Mouse (Mus musculus) liver, embryonic 14.5 days (tissue): Measurements from ENCODE around the gene Ddah1. TPM values are rescaled to one million over a fixed set of nuclear protein-coding genes. Genes with fewer than 3 reads are reported as not detected.
A peak's percentile ranks its signal among the peaks of the same experiment; 100 is the strongest.

ENCODE experiments used
- ATAC-seq: fragments of 200-750 bp; cut with Nextera tagmentation; 2 replicates; pipeline ENCODE4 v1.8.0; 2017; ENCODE audit warnings: moderate number of reproducible peaks, mild to moderate bottlenecking, moderate library complexity; ENCODE audit not compliant: insufficient read depth
- DNase-seq, 3 experiments: peaks; one replicate each; pipeline ENCODE4 v3.0.0-alpha.2; 2012 to 2013; ENCODE audit warnings: low read depth in 3 of 3, low spot score in 3 of 3
- H3K27ac ChIP-seq: fragments of 300-500 bp; sonication (generic); 2 replicates; pipeline ENCODE4 v1.5.1; 2014; ENCODE audit warnings: moderate library complexity, mild to moderate bottlenecking, control low read depth, inconsistent platforms
- H3K27me3 ChIP-seq: fragments of 300-500 bp; sonication (generic); 2 replicates; pipeline ENCODE4 v1.6.1; 2014; ENCODE audit warnings: mild to moderate bottlenecking, low read length, moderate library complexity; ENCODE audit not compliant: control insufficient read depth, insufficient read depth
- H3K36me3 ChIP-seq: fragments of 300-500 bp; sonication (generic); replicated peaks from 2 replicates; pipeline ENCODE4 v1.6.1; 2014; ENCODE audit warnings: low read depth; ENCODE audit not compliant: control insufficient read depth, insufficient read depth
- H3K4me1 ChIP-seq, 2 experiments: fragments of 200-500 bp in 1 of 2; fragments of 300-500 bp in 1 of 2; sonication (generic) in 1 of 2; replicated peaks; 2 replicates each; pipeline ENCODE4 v1.6.1; 2012 to 2014; ENCODE audit warnings: antibody characterized with exemption in 1 of 2, inconsistent platforms in 1 of 2, low read length in 1 of 2; ENCODE audit not compliant: control insufficient read depth in 2 of 2, insufficient read depth in 2 of 2
- H3K4me2 ChIP-seq: fragments of 300-500 bp; sonication (generic); 2 replicates; pipeline ENCODE4 v1.6.1; 2014; ENCODE audit warnings: low read depth, mild to moderate bottlenecking, control low read depth, moderate library complexity
- H3K4me3 ChIP-seq, 2 experiments: fragments of 200-500 bp in 1 of 2; fragments of 300-500 bp in 1 of 2; sonication (generic) in 1 of 2; 2 replicates each; pipeline ENCODE4 v1.5.1; 2012 to 2014; ENCODE audit warnings: low read depth in 2 of 2, low read length in 2 of 2, mild to moderate bottlenecking in 2 of 2, control low read depth in 1 of 2, inconsistent platforms in 1 of 2, moderate library complexity in 1 of 2; ENCODE audit not compliant: insufficient read depth in 1 of 2
- H3K9ac ChIP-seq: fragments of 300-500 bp; sonication (generic); replicated peaks from 2 replicates; pipeline ENCODE4 v1.6.1; 2014; ENCODE audit warnings: mild to moderate bottlenecking, control low read depth, moderate library complexity
- H3K9me3 ChIP-seq: fragments of 300-500 bp; sonication (generic); 2 replicates; pipeline ENCODE4 v1.6.1; 2016; ENCODE audit warnings: low read length, mixed read lengths; ENCODE audit not compliant: control insufficient read depth
- CTCF ChIP-seq: IDR thresholded peaks from 2 replicates; pipeline ENCODE4 v1.5.1; 2016; ENCODE audit warnings: antibody characterized with exemption, low read depth, control low read depth
- EP300 ChIP-seq: IDR thresholded peaks from 2 replicates; pipeline ENCODE4 v1.6.1; 2016; ENCODE audit warnings: antibody characterized with exemption, low read depth
- WGBS: fragments of 180-500 bp; shearing (Covaris S2); extraction: QIAGEN DNeasy Blood & Tissue Kit; methylation state at CpG from one replicate; pipeline ENCODE4 v1.1.7; 2014; ENCODE audit not compliant: insufficient replicate concordance; 5-methylcytosine and 5-hydroxymethylcytosine counted together
- polyA plus RNA-seq, 2 experiments: library from polyadenylated mRNA; depleted of rRNA in 1 of 2; stranded (reverse) in 1 of 2; unstranded in 1 of 2; fragments of >200 nt; fragmentation: Nextera tagmentation in 1 of 2; extraction: Ambion mirVana in 1 of 2; gene quantifications; 2 replicates each; pipeline versions ENCODE4 v1.2.1 to v1.2.3; 2012 to 2014

The Ddah1 gene
- polyA plus RNA-seq, 2 experiments: 15.6 to 32.1 TPM

GRCm38 (mm10) chr3:145941971-145942370 is 183.5 kb downstream of the Ddah1 start:
- no peaks in the 10 kb centered on the region for H3K9me3 ChIP-seq
- DNase-seq (peak; percentile 62 to 66 (median 66)), ATAC-seq (no peak)
- H3K4me3 ChIP-seq: no peak overlapping the region
- no peak overlapping the region for H3K9ac ChIP-seq
- no peak overlapping the region for H3K4me2 ChIP-seq
- no peaks in the 10 kb centered on the region for H3K27me3 ChIP-seq
- peaks cover 11 to 23% of the 10 kb centered on the region in 2 experiments for H3K4me1 ChIP-seq
- WGBS: under 1% methylated on average over 3 of the region's 3 CpGs
- TF ChIP-seq CTCF: peak; percentile 92
- no peak for TF ChIP-seq EP300
- peaks cover 9% of the 10 kb centered on the region for H3K36me3 ChIP-seq
- H3K27ac ChIP-seq: no peak overlapping the region

Other genes starting within 250 kb of the Ddah1 start
- gene Znhit6, start 182.5 kb upstream of the Ddah1 start, polyA plus RNA-seq (2012; rRNA removed): 3.7 and 8.5 TPM in 2 replicates
- gene Znhit6, start 182.5 kb upstream of the Ddah1 start, polyA plus RNA-seq (2014; fragmentation: Nextera tagmentation; extraction: Ambion mirVana): 14.0 and 14.1 TPM in 2 replicates
- 2.8 and 3.0 TPM in 2 replicates for gene Ccn1, start 108.7 kb upstream of the Ddah1 start, polyA plus RNA-seq (2012; rRNA removed)
- 3.2 and 4.3 TPM in 2 replicates for gene Ccn1, start 108.7 kb upstream of the Ddah1 start, polyA plus RNA-seq (2014; fragmentation: Nextera tagmentation; extraction: Ambion mirVana)
- gene Bcl10, start 164.1 kb downstream of the Ddah1 start, polyA plus RNA-seq (2012; rRNA removed): 5.8 and 7.4 TPM in 2 replicates
- 16.5 and 18.5 TPM in 2 replicates for gene Bcl10, start 164.1 kb downstream of the Ddah1 start, polyA plus RNA-seq (2014; fragmentation: Nextera tagmentation; extraction: Ambion mirVana)
- 6.2 and 7.8 TPM in 2 replicates for gene 2410004B18Rik, start 179.3 kb downstream of the Ddah1 start, polyA plus RNA-seq (2012; rRNA removed)
- gene 2410004B18Rik, start 179.3 kb downstream of the Ddah1 start, polyA plus RNA-seq (2014; fragmentation: Nextera tagmentation; extraction: Ambion mirVana): 14.4 and 17.4 TPM in 2 replicates
- gene Syde2, start 229.2 kb downstream of the Ddah1 start, polyA plus RNA-seq (2012; rRNA removed): 0.53 and 0.79 TPM in 2 replicates
- gene Syde2, start 229.2 kb downstream of the Ddah1 start, polyA plus RNA-seq (2014; fragmentation: Nextera tagmentation; extraction: Ambion mirVana): 0.68 and 0.69 TPM in 2 replicates